Mouse (Mus musculus): Measurements from ENCODE around the gene Neurod1.

Gene Neurod1

DNA sequence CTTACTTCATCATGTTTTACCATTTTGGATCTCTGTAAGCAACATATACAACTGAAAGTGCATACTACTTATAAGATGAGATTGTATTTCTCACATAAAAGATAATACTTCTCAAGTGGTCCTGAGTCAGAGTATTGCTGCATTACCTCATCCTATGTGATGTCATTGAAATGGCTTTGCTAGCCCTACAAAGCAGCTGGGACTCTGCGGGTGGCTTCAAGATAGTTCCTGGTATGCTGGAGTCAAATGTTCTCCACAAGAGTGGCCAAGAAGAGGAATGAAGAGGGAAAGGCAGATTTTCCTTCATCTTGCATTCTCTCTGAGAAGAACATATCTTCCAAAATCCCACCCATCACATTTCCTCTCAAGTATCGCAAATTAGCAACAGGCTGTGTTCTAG, 13.2 kb downstream of the Neurod1 start:
- no peak for DNase-seq (ENCODE audit: low spot score)

DNA sequence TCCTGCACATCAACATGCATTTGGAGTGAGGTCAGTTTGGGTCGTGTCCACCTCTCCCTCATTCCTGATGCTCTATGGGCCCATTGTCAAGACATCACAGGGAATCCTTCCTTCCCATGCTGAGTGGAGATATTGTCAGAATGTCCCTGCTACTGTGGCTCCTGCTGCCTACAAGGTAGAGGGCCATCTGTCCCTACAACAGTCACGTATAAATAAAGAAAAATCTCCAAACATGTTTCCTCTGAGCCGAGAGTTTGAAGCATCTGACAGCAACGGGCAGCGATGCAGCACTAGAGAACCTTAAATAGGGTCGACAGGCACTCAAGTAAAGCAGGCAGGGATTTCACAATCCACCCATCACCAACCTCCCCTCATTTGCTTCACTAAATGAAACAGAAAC, 13.6 kb downstream of the Neurod1 start:
- no peak for DNase-seq (ENCODE audit: low spot score)

DNA sequence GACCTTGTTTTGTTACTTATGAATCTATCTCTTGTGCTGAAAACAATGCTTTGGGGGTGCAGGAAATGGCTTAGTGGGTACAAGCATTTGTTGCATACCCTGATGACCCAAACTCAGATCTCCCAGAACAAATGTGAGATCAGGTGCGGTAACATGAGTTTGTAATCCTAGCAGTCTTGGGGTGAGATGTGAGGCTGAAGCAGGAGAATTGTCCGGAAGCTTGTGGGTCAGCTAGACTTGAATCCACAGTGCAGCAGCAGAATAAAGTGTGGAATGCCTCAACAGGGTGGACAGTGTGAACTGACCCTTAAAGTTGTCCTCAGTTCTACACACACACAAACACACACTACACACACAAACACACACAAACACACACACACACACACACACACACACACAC, 14.3 kb downstream of the Neurod1 start:
- no peak for DNase-seq (ENCODE audit: low spot score)

DNA sequence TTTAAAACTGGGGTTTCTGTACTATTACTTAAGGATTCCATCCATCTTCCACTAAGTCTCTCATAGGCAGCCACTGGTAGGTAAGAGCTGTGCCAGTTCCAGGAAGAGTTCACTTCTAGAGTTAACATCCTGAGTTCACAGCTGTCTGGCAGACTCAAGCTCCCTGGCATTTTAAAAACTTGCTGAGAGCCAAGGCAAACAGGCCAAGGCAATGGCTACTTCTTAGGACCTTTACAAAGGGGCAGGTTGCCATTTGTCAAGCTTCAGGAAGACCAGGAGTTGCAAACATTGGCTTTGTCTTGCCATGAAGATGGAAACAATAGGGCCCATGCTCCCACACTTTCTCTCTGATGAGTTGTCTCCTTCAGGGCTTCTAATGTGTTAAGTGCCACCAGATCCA, 26.5 kb downstream of the Neurod1 start:
- no peak for DNase-seq (ENCODE audit: low spot score)

DNA sequence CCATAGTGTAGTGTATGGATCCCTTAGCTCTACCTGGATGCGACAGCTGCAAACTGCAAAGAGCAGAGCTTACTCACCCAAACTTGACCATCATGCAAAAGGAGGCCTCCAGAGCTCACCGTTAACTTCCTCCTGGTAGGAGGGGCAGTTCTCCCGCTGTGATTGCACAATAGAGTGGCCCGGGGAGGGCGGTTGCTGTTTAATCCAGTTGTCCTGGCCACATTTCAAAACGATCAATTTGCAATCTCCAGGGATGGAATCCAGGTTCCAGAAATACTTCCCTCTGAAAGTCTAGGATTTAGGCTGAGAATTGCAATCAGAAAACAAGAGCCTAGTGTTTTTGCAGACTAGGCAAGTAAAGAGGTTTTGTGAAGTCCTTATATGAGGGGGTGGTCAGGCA, 26.9 kb downstream of the Neurod1 start:
- no peak for DNase-seq (ENCODE audit: low spot score)

DNA sequence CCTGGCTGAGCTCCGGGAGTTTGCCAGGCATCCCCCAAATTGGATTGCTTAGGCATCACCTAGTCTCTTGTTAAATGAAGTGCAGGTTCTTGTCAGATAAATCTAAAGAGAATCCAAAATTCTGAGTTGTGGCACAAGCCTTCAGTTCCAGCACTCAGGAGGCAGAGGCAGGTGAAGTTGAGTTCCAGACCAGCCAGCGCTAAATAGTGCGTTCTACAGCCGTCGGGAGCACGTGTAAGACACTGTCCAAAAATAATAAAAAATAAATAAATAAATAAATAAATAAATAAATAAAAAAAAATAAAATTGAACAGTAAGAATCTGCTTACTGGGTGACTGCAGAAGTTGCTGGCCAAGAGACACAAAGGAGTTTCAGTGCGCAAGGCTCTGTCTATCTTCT, 27.4 kb downstream of the Neurod1 start:
- no peak for DNase-seq (ENCODE audit: low spot score)

DNA sequence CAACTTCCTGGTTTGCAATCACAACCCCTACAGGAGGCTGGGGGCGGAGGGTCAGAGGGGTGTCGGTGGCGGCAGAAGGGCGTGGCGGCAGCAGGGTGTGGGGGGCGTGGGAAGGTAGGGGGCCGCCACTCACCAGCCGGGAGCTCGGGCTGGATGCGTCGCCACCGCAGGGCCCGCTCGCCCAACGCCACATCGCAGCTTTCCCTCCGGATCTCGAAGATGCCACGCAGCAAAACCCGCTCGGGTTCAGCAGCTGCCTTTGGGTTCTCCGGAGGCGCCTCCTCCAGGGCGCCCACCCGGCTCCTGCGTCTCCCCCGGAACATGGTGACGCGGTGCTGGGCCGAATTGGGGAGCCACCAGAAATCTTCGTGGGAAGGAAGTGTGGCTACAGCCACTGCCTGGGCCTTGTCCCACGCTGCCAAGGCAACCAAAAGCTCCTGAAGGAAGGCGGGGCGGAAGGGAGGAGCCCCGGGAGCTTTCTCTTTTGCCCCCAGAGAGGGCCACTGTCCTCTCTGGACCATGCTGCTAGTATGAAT, 27.9 kb downstream of the Neurod1 start:
- DNase-seq (ENCODE audit: low spot score), result peak; percentile 65

DNA sequence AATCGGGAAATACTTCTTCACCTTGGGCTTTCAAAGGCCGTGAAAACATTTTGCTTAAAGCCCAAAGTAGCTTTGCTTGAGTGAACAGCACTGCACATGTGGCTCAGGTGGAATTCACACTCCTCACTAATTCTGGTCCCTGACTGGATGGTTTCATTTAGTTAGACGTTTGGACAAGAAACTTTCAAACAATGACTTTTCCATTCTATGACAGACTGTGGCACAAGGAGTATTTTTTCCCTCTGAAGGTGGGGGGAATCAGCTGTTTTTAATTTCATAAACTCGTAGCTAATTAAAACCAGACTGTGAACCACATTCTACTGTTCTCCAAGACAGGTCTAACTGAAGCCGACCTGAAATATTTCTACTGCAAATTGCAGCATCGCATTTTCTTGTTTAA, 28.5 kb downstream of the Neurod1 start:
- no peak for DNase-seq (ENCODE audit: low spot score)

DNA sequence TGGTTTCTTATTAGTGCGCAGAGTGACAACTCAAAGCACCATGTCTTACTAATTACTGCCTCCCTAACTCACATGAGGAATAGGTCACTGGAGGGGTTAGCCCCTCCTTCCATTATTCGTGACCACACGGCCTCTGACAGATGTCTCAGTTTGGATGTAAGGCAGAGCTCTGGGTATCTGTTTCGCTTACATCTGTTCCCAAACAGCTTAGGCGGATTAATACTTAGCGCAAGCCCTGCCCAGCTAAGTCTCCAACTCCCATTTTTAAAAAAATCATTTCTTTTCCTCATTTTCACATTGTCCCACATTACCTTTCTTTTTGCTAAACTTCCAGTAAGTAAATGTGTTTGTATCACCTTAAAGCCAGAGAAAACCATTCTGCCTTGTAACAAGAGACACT, 34.9 kb downstream of the Neurod1 start:
- peak; percentile 77 for DNase-seq (ENCODE audit: low spot score)

DNA sequence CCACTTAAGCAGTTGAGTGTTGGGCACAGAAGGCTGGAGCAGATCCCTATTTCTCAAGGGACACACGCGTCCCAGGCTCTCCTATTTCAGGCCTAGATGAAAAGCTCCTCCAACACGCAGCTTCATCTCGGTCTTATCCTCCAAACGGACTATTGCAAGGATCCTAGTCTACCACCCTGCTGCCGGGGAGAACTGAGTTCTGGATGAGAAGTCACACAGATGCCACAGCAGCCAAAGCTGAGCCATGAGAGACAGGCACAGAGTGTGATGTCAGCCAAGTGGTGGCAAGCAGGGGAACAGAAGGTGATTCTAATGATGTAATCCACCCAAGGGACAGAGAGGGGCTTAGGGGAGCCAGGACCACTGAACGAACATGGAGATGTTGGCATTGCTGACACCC, 42.0 kb downstream of the Neurod1 start:
- DNase-seq (ENCODE audit: low spot score), result peak; percentile 33

DNA sequence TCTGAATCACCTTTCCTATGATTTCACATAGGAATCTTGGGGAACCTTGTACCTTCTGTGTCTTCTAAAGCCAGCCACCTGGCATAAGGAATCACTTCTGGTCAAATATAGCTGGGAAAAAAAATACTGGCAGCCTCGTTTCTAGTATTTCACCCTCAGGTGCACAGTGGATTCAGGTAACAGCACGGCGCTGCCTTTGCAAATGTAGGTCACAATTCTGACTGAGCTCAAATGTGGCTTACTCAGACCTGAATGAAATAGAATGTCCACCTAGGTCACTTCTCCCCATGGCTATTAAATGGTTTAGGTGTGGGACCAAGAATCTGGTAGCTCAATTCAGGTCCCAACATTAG, 45.7 kb downstream of the Neurod1 start:
- no peak for DNase-seq (ENCODE audit: low spot score)

DNA sequence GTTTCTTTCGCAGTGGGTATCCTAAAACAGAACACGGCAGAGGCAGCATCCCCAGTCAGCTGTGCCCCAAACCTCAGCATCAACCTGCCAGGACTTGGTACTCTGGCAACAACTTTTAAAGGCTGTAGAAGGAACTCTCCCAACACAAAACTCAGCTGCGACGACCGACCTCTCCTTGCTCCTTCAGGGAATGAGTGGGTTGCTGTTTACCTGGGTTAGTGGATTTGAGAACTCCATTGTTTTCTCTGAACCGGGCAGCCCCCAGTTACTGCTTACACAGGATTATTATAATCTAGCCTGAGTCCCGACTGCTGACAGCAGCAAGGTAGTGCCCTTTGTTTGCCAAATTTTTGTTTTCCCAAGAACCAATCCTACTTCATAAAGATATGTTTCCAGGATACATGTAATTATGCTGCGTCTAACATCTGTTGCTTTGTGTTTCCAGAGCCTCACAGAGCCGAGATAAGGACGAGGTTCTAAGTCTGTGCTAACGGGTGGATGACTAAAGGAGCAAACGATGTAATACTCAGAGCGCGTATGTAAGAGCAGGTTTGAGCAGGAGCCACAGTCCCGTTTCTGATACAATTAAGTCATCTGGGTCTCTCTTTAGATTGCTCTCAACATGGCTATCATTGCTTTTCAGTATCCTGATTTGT, 46.2 kb downstream of the Neurod1 start:
- no peak for DNase-seq (ENCODE audit: low spot score)

DNA sequence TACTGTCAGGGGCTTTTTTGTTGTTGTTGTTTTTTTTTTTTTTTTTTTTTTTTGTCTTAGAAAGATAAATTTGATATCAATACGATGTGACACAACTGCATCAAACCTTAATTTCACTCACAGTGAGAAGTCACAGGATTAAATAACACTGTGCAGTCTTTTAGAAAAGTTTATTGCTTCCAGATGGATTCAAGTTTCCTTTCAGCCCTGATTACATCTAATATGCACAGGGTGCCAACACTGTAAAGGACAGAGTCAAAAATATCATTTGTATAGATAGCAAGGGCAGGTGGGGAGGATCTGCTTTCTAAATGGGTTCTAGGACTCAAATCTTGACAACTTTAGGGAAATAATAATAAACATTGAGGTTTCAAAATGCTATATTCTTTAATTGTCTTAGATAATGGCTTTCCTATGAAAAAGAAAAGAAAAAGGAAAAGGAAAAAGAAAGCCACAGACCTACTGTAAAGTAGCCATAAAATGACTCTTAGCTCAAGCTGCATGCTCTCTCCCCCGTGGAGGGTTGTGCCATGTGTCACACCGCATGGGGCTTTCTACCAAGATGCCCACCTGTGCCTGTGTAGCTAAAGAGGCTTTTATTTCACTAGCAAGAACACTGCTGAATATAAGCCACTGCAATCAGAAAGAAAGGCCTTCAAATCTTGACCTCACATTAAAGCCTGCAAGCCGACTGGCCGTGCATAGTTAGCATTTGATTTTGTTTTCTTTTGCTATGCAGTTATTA, 50.7 kb downstream of the Neurod1 start:
- no peak for DNase-seq (ENCODE audit: low spot score)

All from retina, embryonic 14.5 days (tissue).